Mouse (Mus musculus) R1 (cell line): ENCODE results near the gene Ndufa7.
"Not testable (repeated sequence)": the region's sequence is repeated elsewhere in the genome, so short reads cannot be mapped to it uniquely, and the experiment has no call there.

Source experiments
- DNase-seq: peaks from one replicate; pipeline ENCODE4 v3.0.0-alpha.2; 2018; ENCODE audit warnings: low read depth, low spot score

Gene Ndufa7

GRCm38 (mm10) chr17:33874411-33874810 lies 50.0 kb downstream of the Ndufa7 start:
- peak; percentile 49 for DNase-seq

- peak; percentile 70 for DNase-seq
Measured at GRCm38 (mm10) chr17:33875797-33876196, 51.4 kb downstream of the Ndufa7 start.

- not testable (repeated sequence) for DNase-seq
Measured at GRCm38 (mm10) chr17:33884320-33884719, 59.9 kb downstream of the Ndufa7 start.

DNA sequence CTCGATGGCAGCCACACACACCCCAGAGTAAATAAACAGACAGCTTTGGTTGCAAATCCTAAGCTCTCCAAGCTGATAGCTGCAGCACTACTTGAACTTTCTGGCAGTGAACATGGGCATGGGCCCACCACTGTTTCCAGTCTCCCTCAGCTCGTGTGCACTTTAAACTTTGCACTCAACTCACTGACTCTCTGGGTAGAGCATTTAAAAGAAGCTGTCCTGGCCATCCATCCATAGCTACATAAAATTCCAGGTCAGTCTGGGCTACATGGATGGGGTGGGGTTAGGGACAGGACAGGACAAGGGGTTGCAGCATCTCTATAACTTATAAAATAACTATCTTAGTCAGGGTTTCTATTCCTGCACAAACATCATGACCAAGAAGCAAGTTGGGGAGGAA lies 63.4 kb downstream of the Ndufa7 start:
- DNase-seq: not testable (repeated sequence)
